Mouse (Mus musculus) kidney, adult 2 months (tissue): ENCODE data around the gene Gm42669. TPM values are rescaled to one million over a fixed set of nuclear protein-coding genes. Genes with fewer than 3 reads are reported as not detected.

ENCODE experiments used
- DNase-seq: peaks from one replicate; pipeline ENCODE4 v3.0.0; 2021
- H3K27ac ChIP-seq: fragments of 200-500 bp; 2 replicates; pipeline ENCODE4 v1.5.1; 2012; ENCODE audit warnings: low read depth, low read length, control low read depth, inconsistent platforms; ENCODE audit not compliant: insufficient read depth
- H3K27me3 ChIP-seq: fragments of 200-500 bp; replicated peaks from 2 replicates; pipeline ENCODE4 v1.6.1; 2012; ENCODE audit warnings: mild to moderate bottlenecking, moderate library complexity, low read length, inconsistent platforms; ENCODE audit not compliant: control insufficient read depth, insufficient read depth
- H3K36me3 ChIP-seq: fragments of 200-500 bp; 2 replicates; pipeline ENCODE4 v1.6.1; 2012; ENCODE audit warnings: mild to moderate bottlenecking, moderate library complexity, low read length, inconsistent platforms; ENCODE audit not compliant: control insufficient read depth, insufficient read depth
- H3K4me1 ChIP-seq: fragments of 200-500 bp; 2 replicates; pipeline ENCODE4 v1.6.1; 2011; ENCODE audit warnings: low read length; ENCODE audit not compliant: control insufficient read depth, insufficient read depth
- H3K4me3 ChIP-seq: fragments of 200-500 bp; 2 replicates; pipeline ENCODE4 v1.5.1; 2011; ENCODE audit warnings: mild to moderate bottlenecking, low read depth, low read length, control low read depth; ENCODE audit not compliant: insufficient read depth
- CTCF ChIP-seq: fragments of 200-500 bp; conservative IDR thresholded peaks from 2 replicates; pipeline ENCODE4 v1.5.1; 2011; ENCODE audit warnings: low read depth, mild to moderate bottlenecking, control low read depth, low read length, moderate library complexity, mixed read lengths; ENCODE audit not compliant: insufficient read depth, insufficient read length
- POLR2A ChIP-seq: fragments of 200-500 bp; IDR thresholded peaks from one replicate; pipeline ENCODE4 v1.6.1; 2011; ENCODE audit warnings: low read depth, low read length, control low read depth
- WGBS: fragments of 180-500 bp; shearing (Covaris S2); methylation state at CpG from one replicate; pipeline ENCODE4 v1.1.7; 2018; 5-methylcytosine and 5-hydroxymethylcytosine counted together
- polyA plus RNA-seq: library from polyadenylated mRNA; depleted of rRNA; stranded (reverse); fragments of >200 nt; gene quantifications from 2 replicates; pipeline ENCODE4 v1.2.3, GENCODE M21; 2012

The Gm42669 gene
- polyA plus RNA-seq, 1 experiment, result not detected

DNA sequence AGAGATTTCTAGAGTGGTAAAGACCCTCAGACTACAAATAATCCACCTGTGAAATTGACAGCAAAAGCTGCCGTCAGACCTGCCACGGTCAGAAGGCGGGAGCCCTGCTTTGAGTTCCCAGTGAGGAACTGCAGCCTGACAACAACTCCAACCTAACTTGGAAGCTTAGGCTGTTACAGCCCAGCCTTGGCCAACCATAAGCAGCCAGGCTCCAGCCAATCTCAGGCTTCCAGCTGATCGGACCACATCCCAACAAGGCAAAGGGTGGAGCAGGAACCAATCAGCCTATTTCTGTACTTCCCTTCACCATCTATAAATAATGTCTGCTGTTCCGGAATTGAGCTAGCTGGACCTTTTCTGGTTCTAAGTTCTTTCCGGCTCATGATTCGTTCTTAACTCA lies 14.5 kb downstream of the Gm42669 start:
- H3K36me3 ChIP-seq, result no peaks in the 10 kb centered on the region
- no peak overlapping the region for H3K27ac ChIP-seq
- peak; percentile 59 for DNase-seq
- H3K4me1 ChIP-seq, result no peaks in the 10 kb centered on the region
- H3K4me3 ChIP-seq, result no peak overlapping the region
- no peaks in the 10 kb centered on the region for H3K27me3 ChIP-seq
- TF ChIP-seq POLR2A (no peak), CTCF (no peak)
- 55% methylated on average over 7 of the region's 7 CpGs for WGBS

DNA sequence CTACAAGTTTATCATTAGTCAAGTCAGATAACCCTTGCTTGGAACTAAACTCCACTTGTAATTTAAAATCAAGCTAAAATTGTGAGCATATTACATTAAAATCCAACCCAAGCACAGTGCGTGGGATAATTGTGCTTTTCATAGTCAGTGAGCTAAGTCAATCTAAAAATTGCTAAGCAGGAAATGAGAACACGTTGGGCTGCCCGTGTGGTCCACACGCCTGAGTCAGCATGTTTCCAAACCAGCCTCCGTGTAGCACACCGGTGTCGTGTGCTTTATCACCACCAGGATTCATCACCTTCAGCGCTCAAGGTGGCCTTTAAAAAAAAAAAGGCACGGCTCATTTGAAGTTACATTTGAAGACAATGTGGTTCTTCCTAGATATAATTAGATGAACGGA lies 16.9 kb downstream of the Gm42669 start:
- no peaks in the 10 kb centered on the region for H3K36me3 ChIP-seq
- no peaks in the 10 kb centered on the region for H3K4me1 ChIP-seq
- no peak overlapping the region for H3K4me3 ChIP-seq
- 71% methylated on average over 10 of the region's 10 CpGs for WGBS
- no peaks in the 10 kb centered on the region for H3K27me3 ChIP-seq
- H3K27ac ChIP-seq, result no peak overlapping the region
- TF ChIP-seq POLR2A (no peak), CTCF (no peak)
- DNase-seq, result no peak

DNA sequence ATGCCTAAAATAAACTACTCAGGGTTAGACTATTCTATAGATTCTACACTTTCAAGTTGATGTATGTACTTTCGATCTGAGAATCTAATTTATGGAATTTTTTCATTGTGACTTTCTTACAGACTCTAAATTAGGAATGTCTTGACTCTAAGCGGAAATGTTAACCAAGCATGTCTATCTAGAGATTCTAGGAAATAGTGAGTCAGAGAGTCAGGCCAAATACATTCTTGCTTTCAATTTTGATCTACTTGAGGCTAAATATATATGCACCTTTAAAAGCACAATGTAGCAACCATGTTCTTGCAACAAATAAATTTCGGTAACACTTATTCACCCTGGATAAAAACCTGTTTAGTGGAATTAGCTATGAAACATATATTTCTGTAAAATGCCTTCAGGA lies 21.4 kb downstream of the Gm42669 start:
- 81% methylated on average over 3 of the region's 3 CpGs for whole genome bisulfite sequencing
- Histone ChIP-seq H3K4me1 (no peaks in the 10 kb centered on the region), H3K27ac (no peak overlapping the region), H3K36me3 (no peaks in the 10 kb centered on the region), H3K27me3 (no peaks in the 10 kb centered on the region; the same call in 1 of the 2 replicates), H3K4me3 (no peak overlapping the region)
- DNase-seq, result no peak
- no peak for TF ChIP-seq CTCF
- no peak for TF ChIP-seq POLR2A

DNA sequence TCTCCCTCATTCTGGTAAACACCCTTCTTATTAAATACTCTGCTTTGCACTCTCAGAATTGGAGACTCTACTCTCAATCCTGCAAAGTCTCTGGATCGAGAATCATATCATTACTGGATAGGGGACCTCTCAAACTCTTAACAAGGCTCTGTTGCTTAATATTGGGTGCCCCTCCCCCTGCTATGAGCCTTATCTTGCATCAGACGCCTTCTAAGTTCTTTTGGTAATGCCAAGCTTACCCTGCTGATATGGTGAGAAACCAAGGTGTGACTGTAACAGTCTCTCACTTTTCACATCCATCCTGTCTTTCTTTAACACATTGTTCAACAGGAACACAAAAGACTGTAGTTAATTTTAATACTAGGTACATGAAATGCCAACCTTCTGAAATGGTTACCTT lies 26.2 kb downstream of the Gm42669 start:
- DNase-seq, result no peak
- TF ChIP-seq CTCF (no peak), POLR2A (no peak)
- 67% methylated on average over 2 of the region's 2 CpGs for WGBS
- no peak overlapping the region for H3K4me3 ChIP-seq
- no peaks in the 10 kb centered on the region for H3K4me1 ChIP-seq
- H3K27me3 ChIP-seq, result no peaks in the 10 kb centered on the region; the same call in 1 of the 2 replicates
- H3K36me3 ChIP-seq, result no peaks in the 10 kb centered on the region
- H3K27ac ChIP-seq, result no peak overlapping the region

DNA sequence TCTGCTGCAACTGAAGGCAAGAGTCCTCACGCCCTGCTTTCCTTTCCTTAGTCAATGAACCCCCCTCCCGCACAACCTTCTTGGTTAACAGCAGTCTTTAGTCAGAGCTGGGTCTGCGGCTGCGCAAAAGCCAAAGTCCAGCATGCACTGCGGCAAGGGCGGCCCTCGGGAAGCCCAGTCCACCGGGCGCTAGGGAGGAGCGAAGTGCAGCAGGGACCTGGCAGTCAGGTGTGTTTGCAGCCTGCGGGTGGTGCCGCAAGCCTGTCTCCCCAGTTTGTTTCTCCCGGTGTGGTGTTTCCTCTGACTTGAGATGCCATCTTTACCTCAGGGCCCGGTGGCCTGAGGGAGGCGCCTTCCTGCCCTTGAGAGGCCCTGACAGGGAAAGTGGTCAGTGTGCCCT lies 27.2 kb downstream of the Gm42669 start, which contains the start of gene 1700028K03Rik:
Gene 1700028K03Rik, plus strand, starts transcription at position 129 of the 400 bp plus-strand sequence.
- Histone ChIP-seq H3K36me3 (no peaks in the 10 kb centered on the region), H3K4me1 (no peaks in the 10 kb centered on the region), H3K27ac (no peak within 1 kb of the TSS), H3K27me3 (no peaks in the 10 kb centered on the region; the same call in 1 of the 2 replicates), H3K4me3 (no peak within 1 kb of the TSS)
- TF ChIP-seq CTCF (no peak), POLR2A (no peak)
- DNase-seq, result no peak
- WGBS, result 80% methylated on average over 15 of the region's 15 CpGs

DNA sequence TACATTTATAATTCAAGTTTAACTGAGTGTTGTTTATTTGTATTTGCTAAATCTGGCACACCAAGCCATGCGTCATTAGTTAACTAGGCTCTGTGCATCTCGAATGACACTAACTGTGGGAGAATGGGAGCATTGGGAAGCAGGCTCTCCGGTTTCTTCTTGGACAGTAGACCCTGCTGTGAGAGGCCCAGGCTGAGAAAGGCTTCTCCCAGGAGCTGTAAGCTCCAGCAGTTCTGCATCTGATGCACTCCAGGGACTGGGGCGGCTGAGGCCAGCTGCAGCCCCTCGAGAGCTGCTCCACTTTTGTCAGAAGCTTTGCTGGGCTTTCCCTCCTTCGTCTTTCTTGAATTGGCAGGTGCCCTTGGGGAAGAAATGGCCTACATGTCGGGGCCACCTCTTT lies 34.3 kb downstream of the Gm42669 start:
- 43% methylated on average over 7 of the region's 7 CpGs for WGBS
- H3K27me3 ChIP-seq, result no peaks in the 10 kb centered on the region

DNA sequence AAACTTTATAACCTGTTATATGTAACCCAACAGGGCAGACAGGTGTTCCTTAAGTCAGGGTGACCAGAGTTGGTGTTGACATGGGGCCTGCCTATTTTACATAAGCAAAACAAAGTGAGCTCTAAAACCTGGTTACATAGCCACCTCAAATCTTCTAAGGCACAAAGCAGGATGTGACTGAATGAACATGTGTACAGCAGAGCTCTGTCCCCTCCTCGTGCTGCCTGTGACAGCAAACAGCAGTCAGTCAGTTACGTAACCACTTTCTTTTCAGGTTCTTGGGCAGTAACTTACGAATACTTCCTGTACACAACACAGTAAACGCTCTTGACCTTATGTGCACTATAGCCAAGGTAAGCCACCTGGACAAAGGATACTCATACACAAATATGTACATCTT lies 38.5 kb downstream of the Gm42669 start:
- WGBS, result 66% methylated on average over 4 of the region's 4 CpGs
- no peak for DNase-seq

More for the DNA sequence above, 34.3 kb downstream of the Gm42669 start:
- Histone ChIP-seq H3K4me3 (no peak overlapping the region), H3K27ac (no peak overlapping the region), H3K36me3 (no peaks in the 10 kb centered on the region), H3K4me1 (no peaks in the 10 kb centered on the region)
- no peak for DNase-seq
- TF ChIP-seq CTCF, result no peak
- TF ChIP-seq POLR2A, result no peak

More for the DNA sequence above, 38.5 kb downstream of the Gm42669 start:
- TF ChIP-seq CTCF, result no peak
- TF ChIP-seq POLR2A, result no peak
- no peaks in the 10 kb centered on the region for H3K36me3 ChIP-seq
- no peak overlapping the region for H3K27ac ChIP-seq
- no peaks in the 10 kb centered on the region for H3K27me3 ChIP-seq
- no peak overlapping the region for H3K4me3 ChIP-seq
- H3K4me1 ChIP-seq, result no peaks in the 10 kb centered on the region
